Mouse (Mus musculus): ENCODE data around the gene Fmo3. TPM values are rescaled to one million over a fixed set of nuclear protein-coding genes. Genes with fewer than 3 reads are reported as not detected.

The Fmo3 gene
- polyA plus RNA-seq, 1 experiment from 2014 or later: not detected

DNA sequence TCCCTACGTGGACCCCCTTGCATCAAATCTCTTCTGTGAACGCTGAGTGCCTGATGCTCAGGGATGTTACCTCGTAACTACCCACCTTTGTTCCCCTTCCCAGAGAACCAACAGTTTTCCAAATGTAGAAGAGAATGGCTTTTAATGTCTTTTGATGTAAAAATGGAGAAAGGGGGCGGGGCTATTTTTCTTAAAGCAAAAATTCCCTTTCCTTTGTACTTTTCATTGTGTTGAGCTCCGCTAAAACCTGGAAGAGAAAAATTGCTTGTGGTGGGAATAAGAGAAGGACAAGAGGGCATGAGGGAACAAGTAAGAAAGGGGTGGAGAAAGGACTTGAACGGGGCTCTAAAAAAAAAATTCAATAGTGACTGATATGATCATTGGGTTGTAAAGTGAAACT lies 46.9 kb downstream of the Fmo3 start, which contains the start of gene Fmo6:
Gene Fmo6, minus strand, starts transcription at position 101 of the 400 bp plus-strand sequence.
- no peak within 1 kb of the TSS for H3K27ac ChIP-seq (ENCODE audit: low read depth, low read length)
- no peaks in the 10 kb centered on the region for H3K27me3 ChIP-seq (ENCODE audit: control insufficient read depth, insufficient read depth, low read length)
- no peaks in the 10 kb centered on the region for H3K9me3 ChIP-seq (replicated peaks; ENCODE audit: control insufficient read depth, low read length)
- H3K9ac ChIP-seq (ENCODE audit: low read depth, low read length): no peak within 1 kb of the TSS
- no peak for ATAC-seq (replicated peaks; ENCODE audit: insufficient number of reproducible peaks, low FRiP score, low TSS enrichment)
- no peaks in the 10 kb centered on the region for H3K4me1 ChIP-seq (ENCODE audit: control insufficient read depth, insufficient read depth, low read length)
- 80% methylated on average over 6 of the region's 6 CpGs for WGBS (ENCODE audit: insufficient replicate concordance)
- H3K4me2 ChIP-seq: no peak within 1 kb of the TSS
- H3K4me3 ChIP-seq (ENCODE audit: low read depth, low read length): no peak within 1 kb of the TSS
- H3K36me3 ChIP-seq (ENCODE audit: control insufficient read depth, insufficient read depth, low read length): no peaks in the 10 kb centered on the region

- Histone ChIP-seq H3K4me1 (ENCODE audit: control insufficient read depth, insufficient read depth, low read length) (no peaks in the 10 kb centered on the region), H3K9me3 (replicated peaks; ENCODE audit: control insufficient read depth, low read length) (no peaks in the 10 kb centered on the region), H3K36me3 (ENCODE audit: control insufficient read depth, insufficient read depth, low read length) (no peaks in the 10 kb centered on the region), H3K27ac (ENCODE audit: low read depth, low read length) (no peak overlapping the region), H3K4me3 (ENCODE audit: low read depth, low read length) (no peak overlapping the region), H3K4me2 (no peak overlapping the region), H3K27me3 (ENCODE audit: control insufficient read depth, insufficient read depth, low read length) (no peaks in the 10 kb centered on the region), H3K9ac (ENCODE audit: low read depth, low read length) (no peak overlapping the region)
- WGBS (ENCODE audit: insufficient replicate concordance): 70% methylated on average over 4 of the region's 4 CpGs
- ATAC-seq (replicated peaks; ENCODE audit: insufficient number of reproducible peaks, low FRiP score, low TSS enrichment): no peak
These were observed 49.8 kb downstream of the Fmo3 start for GRCm38 (mm10) chr1:162934374-162935012.

DNA sequence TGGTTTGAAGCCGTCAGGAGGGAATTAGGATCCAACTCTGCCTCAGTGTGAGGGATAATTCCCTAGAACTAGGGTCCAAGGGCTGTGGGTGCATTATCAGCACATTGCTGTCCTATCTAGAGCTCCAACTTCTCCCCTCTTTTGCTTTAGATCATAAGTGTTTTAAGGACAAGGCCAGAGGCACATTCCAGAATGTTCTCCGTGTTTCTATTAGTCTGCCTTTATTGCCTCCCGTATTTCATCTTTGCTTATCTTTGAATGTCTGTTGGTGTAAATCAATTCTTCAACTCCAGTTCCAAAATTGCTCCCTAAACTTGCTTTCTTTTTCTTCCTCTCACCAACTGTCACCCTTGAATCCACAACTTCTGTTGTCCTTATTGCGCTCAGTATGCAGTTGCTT lies 51.9 kb downstream of the Fmo3 start:
- H3K27me3 ChIP-seq (ENCODE audit: control insufficient read depth, insufficient read depth, low read length): no peaks in the 10 kb centered on the region
- ATAC-seq (replicated peaks; ENCODE audit: insufficient number of reproducible peaks, low FRiP score, low TSS enrichment): no peak
- 78% methylated on average over 4 of the region's 4 CpGs for WGBS (ENCODE audit: insufficient replicate concordance)
- H3K9me3 ChIP-seq (replicated peaks; ENCODE audit: control insufficient read depth, low read length): no peaks in the 10 kb centered on the region
- no peak overlapping the region for H3K4me3 ChIP-seq (ENCODE audit: low read depth, low read length)
- H3K36me3 ChIP-seq (ENCODE audit: control insufficient read depth, insufficient read depth, low read length): no peaks in the 10 kb centered on the region
- no peak overlapping the region for H3K9ac ChIP-seq (ENCODE audit: low read depth, low read length)
- no peak overlapping the region for H3K27ac ChIP-seq (ENCODE audit: low read depth, low read length)
- H3K4me2 ChIP-seq: no peak overlapping the region
- H3K4me1 ChIP-seq (ENCODE audit: control insufficient read depth, insufficient read depth, low read length): no peaks in the 10 kb centered on the region

GRCm38 (mm10) chr1:162931880-162932279 lies 52.4 kb downstream of the Fmo3 start:
- Histone ChIP-seq H3K4me1 (ENCODE audit: control insufficient read depth, insufficient read depth, low read length) (no peaks in the 10 kb centered on the region), H3K4me3 (ENCODE audit: low read depth, low read length) (no peak overlapping the region), H3K4me2 (no peak overlapping the region), H3K36me3 (ENCODE audit: control insufficient read depth, insufficient read depth, low read length) (no peaks in the 10 kb centered on the region), H3K9me3 (replicated peaks; ENCODE audit: control insufficient read depth, low read length) (no peaks in the 10 kb centered on the region), H3K9ac (ENCODE audit: low read depth, low read length) (no peak overlapping the region), H3K27me3 (ENCODE audit: control insufficient read depth, insufficient read depth, low read length) (no peaks in the 10 kb centered on the region), H3K27ac (ENCODE audit: low read depth, low read length) (no peak overlapping the region)
- WGBS (ENCODE audit: insufficient replicate concordance): 79% methylated on average over 5 of the region's 5 CpGs
- no peak for ATAC-seq (replicated peaks; ENCODE audit: insufficient number of reproducible peaks, low FRiP score, low TSS enrichment)

GRCm38 (mm10) chr1:162931310-162931875 lies 52.9 kb downstream of the Fmo3 start:
- Histone ChIP-seq H3K9me3 (replicated peaks; ENCODE audit: control insufficient read depth, low read length) (no peaks in the 10 kb centered on the region), H3K9ac (ENCODE audit: low read depth, low read length) (no peak overlapping the region), H3K4me2 (no peak overlapping the region), H3K4me1 (ENCODE audit: control insufficient read depth, insufficient read depth, low read length) (no peaks in the 10 kb centered on the region), H3K36me3 (ENCODE audit: control insufficient read depth, insufficient read depth, low read length) (no peaks in the 10 kb centered on the region), H3K27ac (ENCODE audit: low read depth, low read length) (no peak overlapping the region), H3K4me3 (ENCODE audit: low read depth, low read length) (no peak overlapping the region), H3K27me3 (ENCODE audit: control insufficient read depth, insufficient read depth, low read length) (no peaks in the 10 kb centered on the region)
- no peak for ATAC-seq (replicated peaks; ENCODE audit: insufficient number of reproducible peaks, low FRiP score, low TSS enrichment)
- WGBS (ENCODE audit: insufficient replicate concordance): 71% methylated on average over 4 of the region's 4 CpGs

GRCm38 (mm10) chr1:162930631-162931030 lies 53.7 kb downstream of the Fmo3 start:
- no peak overlapping the region for H3K4me3 ChIP-seq (ENCODE audit: low read depth, low read length)
- H3K4me1 ChIP-seq (ENCODE audit: control insufficient read depth, insufficient read depth, low read length): no peaks in the 10 kb centered on the region
- H3K9ac ChIP-seq (ENCODE audit: low read depth, low read length): no peak overlapping the region
- H3K36me3 ChIP-seq (ENCODE audit: control insufficient read depth, insufficient read depth, low read length): no peaks in the 10 kb centered on the region
- H3K27me3 ChIP-seq (ENCODE audit: control insufficient read depth, insufficient read depth, low read length): no peaks in the 10 kb centered on the region
- 50% methylated on average over 2 of the region's 2 CpGs for WGBS (ENCODE audit: insufficient replicate concordance)
- no peak for ATAC-seq (replicated peaks; ENCODE audit: insufficient number of reproducible peaks, low FRiP score, low TSS enrichment)
- no peaks in the 10 kb centered on the region for H3K9me3 ChIP-seq (replicated peaks; ENCODE audit: control insufficient read depth, low read length)
- H3K4me2 ChIP-seq: no peak overlapping the region
- no peak overlapping the region for H3K27ac ChIP-seq (ENCODE audit: low read depth, low read length)

DNA sequence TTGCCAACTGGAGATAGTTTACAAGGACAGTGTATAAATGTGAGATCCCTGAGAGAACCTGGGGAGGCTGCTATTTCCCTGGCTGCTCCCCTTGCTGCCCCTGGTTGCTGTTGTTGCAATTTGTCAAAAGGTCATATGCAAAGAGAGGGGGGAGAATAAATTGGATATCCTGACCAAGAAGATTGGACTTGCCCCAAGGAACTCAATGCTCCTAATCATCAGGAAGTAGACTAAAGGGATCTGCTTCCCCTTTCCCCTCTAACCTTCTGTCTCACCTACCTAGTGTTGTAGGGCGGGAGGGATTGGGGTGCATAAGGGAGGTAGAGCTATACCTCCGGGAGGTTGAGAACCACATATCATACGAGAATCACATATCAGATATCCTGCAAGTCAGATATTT lies 55.2 kb downstream of the Fmo3 start:
- no peaks in the 10 kb centered on the region for H3K9me3 ChIP-seq (replicated peaks; ENCODE audit: control insufficient read depth, low read length)
- no peak overlapping the region for H3K9ac ChIP-seq (ENCODE audit: low read depth, low read length)
- no peak overlapping the region for H3K4me3 ChIP-seq (ENCODE audit: low read depth, low read length)
- no peaks in the 10 kb centered on the region for H3K4me1 ChIP-seq (ENCODE audit: control insufficient read depth, insufficient read depth, low read length)
- no peaks in the 10 kb centered on the region for H3K27me3 ChIP-seq (ENCODE audit: control insufficient read depth, insufficient read depth, low read length)
- ATAC-seq (replicated peaks; ENCODE audit: insufficient number of reproducible peaks, low FRiP score, low TSS enrichment): no peak
- no peak overlapping the region for H3K4me2 ChIP-seq
- H3K27ac ChIP-seq (ENCODE audit: low read depth, low read length): no peak overlapping the region
- no peaks in the 10 kb centered on the region for H3K36me3 ChIP-seq (ENCODE audit: control insufficient read depth, insufficient read depth, low read length)
- 75% methylated on average over 3 of the region's 3 CpGs for WGBS (ENCODE audit: insufficient replicate concordance)

DNA sequence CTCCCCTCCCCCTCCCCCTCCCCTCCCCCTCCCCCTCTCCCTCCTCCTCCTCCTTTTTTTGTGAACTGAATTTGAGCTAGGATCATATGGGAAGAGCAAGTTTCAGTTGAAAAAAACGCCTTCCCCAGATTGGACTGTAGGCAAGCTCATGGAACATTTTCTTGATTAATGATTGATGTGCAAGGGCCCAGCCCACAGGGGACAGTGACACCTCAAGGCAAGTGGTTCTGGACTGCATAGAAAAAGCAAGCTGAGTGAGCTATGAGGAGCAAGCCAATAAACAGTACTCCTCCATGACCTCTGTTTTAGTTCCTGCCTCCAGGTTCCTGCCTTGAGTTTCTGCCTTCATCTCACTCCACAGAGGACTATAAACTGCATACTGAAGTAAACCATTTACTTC lies 59.2 kb downstream of the Fmo3 start:
- Histone ChIP-seq H3K27me3 (ENCODE audit: control insufficient read depth, insufficient read depth, low read length) (no peaks in the 10 kb centered on the region), H3K4me1 (ENCODE audit: control insufficient read depth, insufficient read depth, low read length) (no peaks in the 10 kb centered on the region), H3K4me2 (no peak overlapping the region), H3K9ac (ENCODE audit: low read depth, low read length) (no peak overlapping the region), H3K9me3 (replicated peaks; ENCODE audit: control insufficient read depth, low read length) (no peaks in the 10 kb centered on the region), H3K36me3 (ENCODE audit: control insufficient read depth, insufficient read depth, low read length) (no peaks in the 10 kb centered on the region), H3K27ac (ENCODE audit: low read depth, low read length) (no peak overlapping the region), H3K4me3 (ENCODE audit: low read depth, low read length) (no peak overlapping the region)
- 63% methylated on average over 1 of the region's 1 CpGs for WGBS (ENCODE audit: insufficient replicate concordance)
- no peak for ATAC-seq (replicated peaks; ENCODE audit: insufficient number of reproducible peaks, low FRiP score, low TSS enrichment)

- Histone ChIP-seq H3K9me3 (replicated peaks; ENCODE audit: control insufficient read depth, low read length) (no peaks in the 10 kb centered on the region), H3K36me3 (ENCODE audit: control insufficient read depth, insufficient read depth, low read length) (no peaks in the 10 kb centered on the region), H3K4me1 (ENCODE audit: control insufficient read depth, insufficient read depth, low read length) (no peaks in the 10 kb centered on the region), H3K4me2 (no peak overlapping the region), H3K9ac (ENCODE audit: low read depth, low read length) (no peak overlapping the region), H3K27me3 (ENCODE audit: control insufficient read depth, insufficient read depth, low read length) (no peaks in the 10 kb centered on the region), H3K4me3 (ENCODE audit: low read depth, low read length) (no peak overlapping the region), H3K27ac (ENCODE audit: low read depth, low read length) (no peak overlapping the region)
- 70% methylated on average over 8 of the region's 8 CpGs for WGBS (ENCODE audit: insufficient replicate concordance)
- ATAC-seq (replicated peaks; ENCODE audit: insufficient number of reproducible peaks, low FRiP score, low TSS enrichment): no peak
These were observed 67.7 kb downstream of the Fmo3 start for GRCm38 (mm10) chr1:162916661-162917060.
